Mouse (Mus musculus): ENCODE measurements around the gene Pacs1.

GRCm38 (mm10) chr19:5224077-5224476 lies 48.8 kb downstream of the Pacs1 start:
- TF ChIP-seq POLR2AphosphoS5 (IDR thresholded peaks at IDR 0.05; ENCODE audit: insufficient replicate concordance, low read depth, low read length) = no peak
- TF ChIP-seq GATA1 (IDR thresholded peaks at IDR 0.05; ENCODE audit: borderline replicate concordance, low read length) = no peak
- TF ChIP-seq CTCF (IDR thresholded peaks at IDR 0.05; ENCODE audit: low read depth, low read length) = no peak

Data from G1E (cell line).